Mouse (Mus musculus): ENCODE results near the gene Abhd12b.

- TF ChIP-seq CTCF (IDR thresholded peaks at IDR 0.05) = 0 out of 2 replicates have a peak, but pooled peaks have one; percentile 4
- no peak for TF ChIP-seq POLR2A (IDR thresholded peaks at IDR 0.05; ENCODE audit: insufficient read depth, low read depth, low read length)
- no peak for TF ChIP-seq EP300 (IDR thresholded peaks at IDR 0.05; ENCODE audit: insufficient read depth, low read depth, low read length)
These were observed 48.1 kb downstream of the Abhd12b start for GRCm38 (mm10) chr12:70201926-70202529.

All from heart, adult 2 months (tissue).